Mouse (Mus musculus) cortical plate, adult 2 months (tissue): ENCODE measurements around the gene Hexa.

Experiments
- CTCF ChIP-seq: fragments of 200-500 bp; IDR thresholded peaks from 2 replicates; pipeline ENCODE4 v1.5.1; 2011; ENCODE audit warnings: mild to moderate bottlenecking, control low read depth, low read length; ENCODE audit not compliant: insufficient read depth; ENCODE audit errors: extremely low read depth
- POLR2A ChIP-seq: fragments of 200-500 bp; IDR thresholded peaks from 2 replicates; pipeline ENCODE4 v1.6.1; 2011; ENCODE audit warnings: mild to moderate bottlenecking, low read length, control low read depth; ENCODE audit not compliant: insufficient read depth; ENCODE audit errors: extremely low read depth

- no peak for TF ChIP-seq POLR2A
- no peak for TF ChIP-seq CTCF
Observed at GRCm38 (mm10) chr9:59601661-59602060, 62.3 kb downstream of the Hexa start.
